Mouse (Mus musculus): Measurements from ENCODE around the gene Ssxb5.

- TF ChIP-seq CTCF (IDR thresholded peaks at IDR 0.05; ENCODE audit: borderline replicate concordance, insufficient read depth, low read length), result 0 out of 2 replicates have a peak, but pooled peaks have one; percentile 6
- TF ChIP-seq POLR2A (IDR thresholded peaks at IDR 0.05; ENCODE audit: low read depth, low read length), result no peak
These were observed 28.6 kb downstream of the Ssxb5 start for GRCm38 (mm10) chrX:8832043-8832442.

All from embryonic fibroblast, embryonic 13.5 days (primary cell).